Mouse (Mus musculus) heart, adult 2 months (tissue): Measurements from ENCODE around the gene Adam22. TPM values are rescaled to one million over a fixed set of nuclear protein-coding genes. Genes with fewer than 3 reads are reported as not detected.

ENCODE experiments used
- DNase-seq, 2 experiments: peaks; one replicate each; pipeline ENCODE4 v3.0.0; 2021
- H3K27ac ChIP-seq: fragments of 200-600 bp; 2 replicates; pipeline ENCODE4 v1.8.1; 2022
- H3K27me3 ChIP-seq: fragments of 200-500 bp; 2 replicates; pipeline ENCODE4 v1.6.1; 2012; ENCODE audit warnings: mild to moderate bottlenecking, low read length, inconsistent platforms, mixed read lengths; ENCODE audit not compliant: control insufficient read depth, insufficient read depth
- H3K36me3 ChIP-seq: fragments of 200-500 bp; 2 replicates; pipeline ENCODE4 v1.6.1; 2012; ENCODE audit warnings: low read length, inconsistent platforms; ENCODE audit not compliant: control insufficient read depth, insufficient read depth
- H3K4me1 ChIP-seq: fragments of 200-500 bp; 2 replicates; pipeline ENCODE4 v1.6.1; 2011; ENCODE audit warnings: low read length; ENCODE audit not compliant: control insufficient read depth, insufficient read depth
- H3K4me3 ChIP-seq: fragments of 200-600 bp; 2 replicates; pipeline ENCODE4 v1.8.1; 2022
- H3K79me2 ChIP-seq: fragments of 200-500 bp; replicated peaks from 2 replicates; pipeline ENCODE4 v1.6.1; 2012; ENCODE audit warnings: mild to moderate bottlenecking, inconsistent platforms, low read length, moderate library complexity, mixed read lengths; ENCODE audit not compliant: control insufficient read depth, insufficient read depth
- H3K9ac ChIP-seq: fragments of 200-500 bp; 2 replicates; pipeline ENCODE4 v1.6.1; 2012; ENCODE audit warnings: low read depth, mild to moderate bottlenecking, control low read depth, inconsistent platforms, low read length, mixed read lengths
- CTCF ChIP-seq: fragments of 200-600 bp; IDR thresholded peaks from 2 replicates; pipeline ENCODE4 v1.8.1; 2022; ENCODE audit warnings: antibody characterized with exemption, mild to moderate bottlenecking, moderate library complexity
- EP300 ChIP-seq: fragments of 200-500 bp; IDR thresholded peaks from 2 replicates; pipeline ENCODE4 v1.6.1; 2011; ENCODE audit warnings: low read depth, low read length, control low read depth; ENCODE audit not compliant: insufficient read depth
- POLR2A ChIP-seq: fragments of 200-500 bp; IDR thresholded peaks from 2 replicates; pipeline ENCODE4 v1.6.1; 2011; ENCODE audit warnings: mild to moderate bottlenecking, low read depth, low read length, control low read depth; ENCODE audit not compliant: insufficient read depth
- WGBS: fragments of 180-500 bp; shearing (Covaris S2); methylation state at CpG from one replicate; pipeline ENCODE4 v1.1.7; 2018; 5-methylcytosine and 5-hydroxymethylcytosine counted together
- intact Hi-C: fragments of 180-260 bp; cut with DNase I; formaldehyde crosslinking; loops from one replicate; pipeline ENCODE4 v1.15.1; 2025
- polyA plus RNA-seq: library from polyadenylated mRNA; depleted of rRNA; stranded (reverse); fragments of >200 nt; gene quantifications from 2 replicates; pipeline ENCODE4 v1.2.3, GENCODE M21; 2012
- total RNA-seq, 2 experiments: library from RNA; stranded (reverse); gene quantifications; 2 replicates each; pipeline ENCODE4 v1.2.3; 2021

Gene Adam22
- total and polyA plus RNA-seq, 3 experiments: 1.7 to 4.7 (median 3.6) TPM

- DNase-seq: no peak
- intact Hi-C loops: no loop called here
Observed at GRCm38 (mm10) chr5:8131918-8132317, 236.0 kb downstream of the Adam22 start.

GRCm38 (mm10) chr5:8129750-8130149, 238.2 kb downstream of the Adam22 start:
- H3K4me3 ChIP-seq: no peak overlapping the region
- H3K27me3 ChIP-seq: no peaks in the 10 kb centered on the region
- no peaks in the 10 kb centered on the region for H3K4me1 ChIP-seq
- DNase-seq: no peak
- no peaks in the 10 kb centered on the region for H3K36me3 ChIP-seq
- no peaks in the 10 kb centered on the region for H3K79me2 ChIP-seq
- intact Hi-C loops: no loop called here
- no peak overlapping the region for H3K27ac ChIP-seq
- TF ChIP-seq CTCF (no peak), EP300 (no peak), POLR2A (no peak)
- WGBS: 83% methylated on average over 2 of the region's 2 CpGs
- no peak overlapping the region for H3K9ac ChIP-seq

More at GRCm38 (mm10) chr5:8131918-8132317, 236.0 kb downstream of the Adam22 start:
- Histone ChIP-seq H3K9ac (no peak overlapping the region), H3K4me3 (no peak overlapping the region), H3K27me3 (no peaks in the 10 kb centered on the region), H3K27ac (no peak overlapping the region), H3K36me3 (no peaks in the 10 kb centered on the region), H3K4me1 (no peaks in the 10 kb centered on the region), H3K79me2 (no peaks in the 10 kb centered on the region)
- WGBS: 66% methylated on average over 8 of the region's 8 CpGs
- no peak for TF ChIP-seq CTCF
- TF ChIP-seq POLR2A: no peak
- TF ChIP-seq EP300: no peak

GRCm38 (mm10) chr5:8120926-8121325, 247.0 kb downstream of the Adam22 start:
- Histone ChIP-seq H3K79me2 (no peaks in the 10 kb centered on the region), H3K27ac (no peak overlapping the region), H3K36me3 (no peaks in the 10 kb centered on the region), H3K4me3 (no peak overlapping the region), H3K9ac (no peak overlapping the region), H3K27me3 (no peaks in the 10 kb centered on the region), H3K4me1 (no peaks in the 10 kb centered on the region)
- WGBS: 79% methylated on average over 3 of the region's 3 CpGs
- intact Hi-C loops: no loop called here
- TF ChIP-seq CTCF (no peak), EP300 (no peak), POLR2A (no peak)
- DNase-seq: no peak

GRCm38 (mm10) chr5:8120087-8120486, 247.9 kb downstream of the Adam22 start:
- H3K79me2 ChIP-seq: no peaks in the 10 kb centered on the region
- WGBS: 57% methylated on average over 2 of the region's 2 CpGs
- TF ChIP-seq POLR2A (no peak), CTCF (no peak), EP300 (no peak)
- H3K27ac ChIP-seq: no peak overlapping the region
- no peaks in the 10 kb centered on the region for H3K4me1 ChIP-seq
- intact Hi-C loops: no loop called here
- H3K36me3 ChIP-seq: no peaks in the 10 kb centered on the region
- no peak overlapping the region for H3K4me3 ChIP-seq
- no peak for DNase-seq
- no peaks in the 10 kb centered on the region for H3K27me3 ChIP-seq
- H3K9ac ChIP-seq: no peak overlapping the region

GRCm38 (mm10) chr5:8116561-8117168, 251.3 kb downstream of the Adam22 start:
- no peaks in the 10 kb centered on the region for H3K4me1 ChIP-seq
- TF ChIP-seq POLR2A (no peak), EP300 (no peak), CTCF (no peak)
- no peak overlapping the region for H3K27ac ChIP-seq
- 48% methylated on average over 5 of the region's 5 CpGs for WGBS
- no peaks in the 10 kb centered on the region for H3K36me3 ChIP-seq
- no peak overlapping the region for H3K9ac ChIP-seq
- H3K27me3 ChIP-seq: no peaks in the 10 kb centered on the region
- intact Hi-C loops: no loop called here
- DNase-seq: no peak
- no peaks in the 10 kb centered on the region for H3K79me2 ChIP-seq
- no peak overlapping the region for H3K4me3 ChIP-seq

- intact Hi-C loops: no loop called here
- H3K9ac ChIP-seq: no peak overlapping the region
- no peak overlapping the region for H3K4me3 ChIP-seq
- DNase-seq: no peak
- no peaks in the 10 kb centered on the region for H3K36me3 ChIP-seq
- 85% methylated on average over 5 of the region's 5 CpGs for WGBS
- H3K79me2 ChIP-seq: no peaks in the 10 kb centered on the region
- H3K27ac ChIP-seq: no peak overlapping the region
- no peaks in the 10 kb centered on the region for H3K4me1 ChIP-seq
- no peaks in the 10 kb centered on the region for H3K27me3 ChIP-seq
- TF ChIP-seq CTCF (no peak), EP300 (no peak), POLR2A (no peak)
Observed at GRCm38 (mm10) chr5:8112246-8112645, 255.7 kb downstream of the Adam22 start.
